Mouse (Mus musculus) liver, postnatal 0 days (tissue): ENCODE data around the gene Zc2hc1c.

Source experiments
- CTCF ChIP-seq: sonication (generic); IDR thresholded peaks from 2 replicates; pipeline ENCODE4 v1.5.1; 2016; ENCODE audit warnings: antibody characterized with exemption, low read depth
- EP300 ChIP-seq: IDR thresholded peaks from 2 replicates; pipeline ENCODE4 v1.6.1; 2016; ENCODE audit warnings: antibody characterized with exemption, low read depth, mild to moderate bottlenecking

- TF ChIP-seq CTCF (no peak), EP300 (no peak)
These were observed 444 bp upstream of the Zc2hc1c start, which contains the start of gene Acyp1 for GRCm38 (mm10) chr12:85287809-85288485.
